ENCODE assay signal across 20 mouse cellular contexts in genomic region chr5:3873485-3873884, GRCm38 (mm10). TPM values are rescaled to one million over a fixed set of nuclear protein-coding genes. Genes with fewer than 3 reads are reported as not detected.
"Had no signal": no experiment of that assay in that cellular context is flagged by ENCODE, and none has a peak within 500 bp of the region (broad histone marks: within the 10 kb centered on the region; RNA-seq: fewer than 3 reads in every experiment).

No protein-coding gene starts in this region.

- DNase-seq: kidney, adult 8-10 months; kidney, postnatal 4 days; lung, embryonic 14.5 days; lung, postnatal 10 days; lung, postnatal 4 days; midbrain, embryonic 14.5 days; retina, postnatal 1 day; right cerebral cortex, postnatal 25 days; thymus, adult 18-20 months; thymus, postnatal 14 days had no signal

- H3K9ac ChIP-seq: lung, embryonic 14.5 days; neural tube, embryonic 12.5 days had no signal

- H3K27me3 ChIP-seq: neural tube, embryonic 12.5 days had no signal

- H3K36me3 ChIP-seq: limb, embryonic 10.5 days; midbrain, embryonic 10.5 days; neural tube, embryonic 12.5 days had no signal

- H3K9me3 ChIP-seq: limb, embryonic 10.5 days; midbrain, embryonic 10.5 days; neural tube, embryonic 12.5 days had no signal

- H3K27ac ChIP-seq: kidney, postnatal 0 days; layer of hippocampus, adult 2 months; limb, embryonic 10.5 days; midbrain, embryonic 10.5 days; neural tube, embryonic 12.5 days; stomach, postnatal 0 days had no signal

- H3K4me1 ChIP-seq: limb, embryonic 10.5 days; neural tube, embryonic 12.5 days had no signal

- H3K4me3 ChIP-seq: layer of hippocampus, adult 2 months; limb, embryonic 10.5 days; midbrain, embryonic 10.5 days; neural tube, embryonic 12.5 days had no signal

RNA-seq across cellular contexts. Expression of gene Lrrd1, which starts 28.5 kb away (rescaled TPM):
- total RNA-seq: layer of hippocampus, postnatal 10 days had no signal
- polyA plus RNA-seq: kidney, postnatal 0 days; limb, embryonic 10.5 days; liver, embryonic 11.5 days; liver, embryonic 16.5 days; midbrain, embryonic 10.5 days; stomach, postnatal 0 days; urinary bladder, adult 2 months had no signal
